Mouse (Mus musculus): ENCODE data around the gene Serinc2. TPM values are rescaled to one million over a fixed set of nuclear protein-coding genes. Genes with fewer than 3 reads are reported as not detected.

Gene Serinc2
- polyA plus RNA-seq, 1 experiment: 16.5 TPM

DNA sequence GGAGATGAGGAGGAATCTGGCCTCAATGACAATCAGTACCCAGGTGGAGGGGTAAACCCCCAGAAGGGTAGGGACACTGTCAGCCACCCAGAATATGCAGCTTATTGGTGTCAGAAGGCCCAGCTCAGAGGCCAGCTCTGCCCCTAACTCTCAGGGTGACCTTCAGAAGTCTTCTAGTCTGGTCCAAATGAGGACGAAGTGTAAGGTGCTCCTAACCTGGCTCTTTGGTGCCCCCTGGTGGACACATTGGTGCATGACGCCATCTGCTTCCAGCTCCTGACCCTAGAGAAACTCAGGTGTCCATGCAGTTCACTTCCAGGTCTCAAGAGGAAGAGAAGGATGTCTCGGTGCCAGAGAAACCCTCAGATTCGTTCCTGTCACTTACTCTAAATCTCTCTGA lies 13.3 kb upstream of the Serinc2 start:
- Histone ChIP-seq H3K4me1 (replicated peaks; ENCODE audit: control insufficient read depth, insufficient read depth, low read length) (no peaks in the 10 kb centered on the region), H3K27me3 (ENCODE audit: control insufficient read depth, insufficient read depth, low read length) (no peaks in the 10 kb centered on the region), H3K27ac (ENCODE audit: control insufficient read depth, insufficient read depth, low read length) (no peak overlapping the region), H3K36me3 (ENCODE audit: control insufficient read depth, insufficient read depth, low read length) (no peaks in the 10 kb centered on the region), H3K4me3 (ENCODE audit: control insufficient read depth, insufficient read depth, low read length) (no peak overlapping the region)
- 1% methylated on average over 4 of the region's 4 CpGs for WGBS
- TF ChIP-seq POLR2A (IDR thresholded peaks at IDR 0.05; ENCODE audit: control insufficient read depth, extremely low read depth, insufficient read depth, low read length, poor library complexity): no peak
- TF ChIP-seq CTCF (IDR thresholded peaks at IDR 0.05; ENCODE audit: borderline replicate concordance, control insufficient read depth, extremely low read depth, insufficient read depth, low read length, poor library complexity): peak; percentile 69; the same call in 1 of the 2 replicates
- peak; percentile 66 for DNase-seq

DNA sequence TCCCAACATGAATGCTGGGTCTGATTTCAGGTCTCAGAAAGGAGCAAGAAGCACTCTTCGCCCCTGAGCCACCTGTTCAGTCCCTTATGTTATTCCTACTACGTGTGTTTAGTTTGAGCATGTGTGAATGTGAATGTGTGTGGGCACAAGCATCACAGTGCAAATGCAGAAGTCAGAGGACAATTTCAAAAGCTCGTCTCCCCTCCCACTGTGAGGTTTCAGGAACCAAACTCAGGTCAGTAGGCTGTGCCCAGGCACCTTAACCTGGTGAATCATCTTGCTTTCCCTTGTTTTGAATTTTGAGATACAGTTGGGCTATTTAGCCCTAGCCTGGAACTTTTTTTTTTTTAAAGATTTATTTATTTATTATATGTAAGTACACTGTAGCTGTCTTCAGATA lies 10.8 kb upstream of the Serinc2 start:
- Histone ChIP-seq H3K36me3 (ENCODE audit: control insufficient read depth, insufficient read depth, low read length) (no peaks in the 10 kb centered on the region), H3K27ac (ENCODE audit: control insufficient read depth, insufficient read depth, low read length) (no peak overlapping the region), H3K4me1 (replicated peaks; ENCODE audit: control insufficient read depth, insufficient read depth, low read length) (no peaks in the 10 kb centered on the region), H3K4me3 (ENCODE audit: control insufficient read depth, insufficient read depth, low read length) (no peak overlapping the region), H3K27me3 (ENCODE audit: control insufficient read depth, insufficient read depth, low read length) (no peaks in the 10 kb centered on the region; the same call in 1 of the 2 replicates)
- no peak for DNase-seq
- TF ChIP-seq POLR2A (IDR thresholded peaks at IDR 0.05; ENCODE audit: control insufficient read depth, extremely low read depth, insufficient read depth, low read length, poor library complexity) (no peak), CTCF (IDR thresholded peaks at IDR 0.05; ENCODE audit: borderline replicate concordance, control insufficient read depth, extremely low read depth, insufficient read depth, low read length, poor library complexity) (no peak)
- WGBS: 48% methylated on average over 3 of the region's 3 CpGs

DNA sequence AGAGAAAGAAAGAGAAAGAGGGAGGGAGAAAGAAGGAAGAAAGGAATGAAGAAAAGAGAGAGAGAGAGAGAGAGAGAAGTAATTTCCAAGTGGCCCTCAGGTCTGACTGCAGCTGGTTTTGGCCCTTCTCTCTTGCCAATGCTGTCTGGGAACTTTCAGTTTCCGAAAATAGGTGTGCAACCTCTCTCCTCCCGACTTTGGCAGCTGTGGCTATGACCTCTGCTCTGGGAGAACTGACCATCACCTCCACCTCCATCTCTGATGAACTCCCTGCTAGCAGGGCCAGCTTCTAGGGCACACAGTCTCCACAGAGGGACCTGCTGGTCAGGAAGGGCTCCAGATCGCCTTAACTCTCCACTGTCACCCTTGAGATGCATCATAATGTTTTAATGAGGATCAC lies 7.5 kb upstream of the Serinc2 start:
- 43% methylated on average over 3 of the region's 3 CpGs for WGBS
- no peaks in the 10 kb centered on the region; the same call in 1 of the 2 replicates for H3K27me3 ChIP-seq (ENCODE audit: control insufficient read depth, insufficient read depth, low read length)

DNA sequence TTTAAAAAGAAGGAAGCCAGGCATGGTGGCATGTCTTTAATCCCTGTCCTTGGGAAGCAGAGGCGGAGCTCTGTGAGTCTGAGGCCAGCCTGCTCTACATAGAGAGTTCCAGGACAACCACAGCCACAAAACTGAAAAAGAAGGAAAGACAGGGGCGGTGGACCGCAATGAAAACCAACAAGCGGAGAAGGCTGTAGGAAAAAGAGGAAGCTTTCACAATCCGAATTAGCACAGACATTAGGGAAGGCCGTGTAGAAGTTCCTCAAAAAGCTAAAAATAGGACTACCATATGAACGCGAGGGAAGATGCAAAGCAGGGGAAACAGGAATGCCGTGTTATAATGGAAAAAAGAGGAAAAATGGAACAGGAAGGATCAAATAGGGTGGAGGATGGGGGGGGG lies 4.8 kb upstream of the Serinc2 start:
- Histone ChIP-seq H3K36me3 (ENCODE audit: control insufficient read depth, insufficient read depth, low read length) (no peaks in the 10 kb centered on the region), H3K4me1 (replicated peaks; ENCODE audit: control insufficient read depth, insufficient read depth, low read length) (no peaks in the 10 kb centered on the region), H3K27ac (ENCODE audit: control insufficient read depth, insufficient read depth, low read length) (no peak overlapping the region), H3K27me3 (ENCODE audit: control insufficient read depth, insufficient read depth, low read length) (no peaks in the 10 kb centered on the region; the same call in 1 of the 2 replicates), H3K4me3 (ENCODE audit: control insufficient read depth, insufficient read depth, low read length) (no peak overlapping the region)
- 7% methylated on average over 9 of the region's 9 CpGs for WGBS
- no peak for DNase-seq
- TF ChIP-seq CTCF (IDR thresholded peaks at IDR 0.05; ENCODE audit: borderline replicate concordance, control insufficient read depth, extremely low read depth, insufficient read depth, low read length, poor library complexity) (no peak), POLR2A (IDR thresholded peaks at IDR 0.05; ENCODE audit: control insufficient read depth, extremely low read depth, insufficient read depth, low read length, poor library complexity) (no peak)

More for the DNA sequence above, 7.5 kb upstream of the Serinc2 start:
- Histone ChIP-seq H3K36me3 (ENCODE audit: control insufficient read depth, insufficient read depth, low read length) (no peaks in the 10 kb centered on the region), H3K4me1 (replicated peaks; ENCODE audit: control insufficient read depth, insufficient read depth, low read length) (no peaks in the 10 kb centered on the region), H3K27ac (ENCODE audit: control insufficient read depth, insufficient read depth, low read length) (no peak overlapping the region), H3K4me3 (ENCODE audit: control insufficient read depth, insufficient read depth, low read length) (no peak overlapping the region)
- no peak for DNase-seq
- no peak for TF ChIP-seq POLR2A (IDR thresholded peaks at IDR 0.05; ENCODE audit: control insufficient read depth, extremely low read depth, insufficient read depth, low read length, poor library complexity)
- TF ChIP-seq CTCF (IDR thresholded peaks at IDR 0.05; ENCODE audit: borderline replicate concordance, control insufficient read depth, extremely low read depth, insufficient read depth, low read length, poor library complexity): no peak

DNA sequence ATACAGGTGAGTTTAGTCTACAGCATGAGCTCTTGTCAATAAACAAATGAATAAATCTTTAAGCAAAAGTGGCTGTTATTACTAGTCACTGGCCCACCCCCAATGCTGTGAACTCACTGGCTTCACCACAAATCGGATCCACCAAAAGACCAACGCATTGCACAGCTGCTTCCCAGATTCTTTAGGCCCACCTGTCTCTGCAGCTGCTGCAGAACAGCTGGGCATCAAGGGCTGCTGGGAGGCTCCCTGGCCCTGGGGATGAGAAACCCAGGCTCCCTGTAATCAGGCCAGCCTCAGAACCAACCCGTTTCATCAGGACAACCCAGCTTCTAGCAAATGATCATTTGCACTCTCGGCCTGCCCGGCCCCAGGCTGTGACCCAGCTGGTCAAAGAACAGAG lies 3.9 kb upstream of the Serinc2 start:
- 78% methylated on average over 5 of the region's 5 CpGs for WGBS
- DNase-seq: no peak
- TF ChIP-seq CTCF (IDR thresholded peaks at IDR 0.05; ENCODE audit: borderline replicate concordance, control insufficient read depth, extremely low read depth, insufficient read depth, low read length, poor library complexity) (no peak), POLR2A (IDR thresholded peaks at IDR 0.05; ENCODE audit: control insufficient read depth, extremely low read depth, insufficient read depth, low read length, poor library complexity) (no peak)
- Histone ChIP-seq H3K4me3 (ENCODE audit: control insufficient read depth, insufficient read depth, low read length) (no peak overlapping the region), H3K4me1 (replicated peaks; ENCODE audit: control insufficient read depth, insufficient read depth, low read length) (no peaks in the 10 kb centered on the region), H3K27me3 (ENCODE audit: control insufficient read depth, insufficient read depth, low read length) (no peaks in the 10 kb centered on the region; the same call in 1 of the 2 replicates), H3K27ac (ENCODE audit: control insufficient read depth, insufficient read depth, low read length) (no peak overlapping the region), H3K36me3 (ENCODE audit: control insufficient read depth, insufficient read depth, low read length) (no peaks in the 10 kb centered on the region)

DNA sequence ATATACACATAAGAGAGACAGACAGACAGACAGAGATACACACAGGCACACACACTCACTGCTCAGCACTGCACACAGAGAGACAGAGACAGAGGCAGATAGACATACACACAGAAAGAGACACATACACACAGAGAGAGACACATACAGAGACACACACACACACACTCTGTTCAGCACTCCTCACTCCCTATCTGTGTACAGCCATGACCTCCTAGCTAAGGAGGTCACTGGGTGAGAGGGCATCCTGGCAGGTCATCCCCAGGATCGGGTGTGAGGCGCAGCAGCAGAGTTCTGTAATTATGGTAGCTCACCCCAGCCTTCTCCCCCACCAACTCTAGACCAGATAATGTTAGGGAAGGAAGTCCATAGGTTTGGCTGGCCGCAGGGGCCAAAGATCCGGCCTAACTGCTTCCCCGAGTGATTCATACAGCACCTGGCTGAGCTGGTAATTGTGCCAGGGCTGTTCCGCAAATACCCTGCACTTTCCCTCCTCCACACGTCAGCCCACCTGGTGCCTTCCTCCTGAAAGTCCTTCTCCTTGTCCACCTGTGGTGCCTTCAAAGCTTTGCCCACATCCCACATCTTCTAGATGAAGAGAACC lies 2.3 kb downstream of the Serinc2 start:
- DNase-seq: no peak
- no peaks in the 10 kb centered on the region for H3K36me3 ChIP-seq (ENCODE audit: control insufficient read depth, insufficient read depth, low read length)
- peaks cover 19% of the 10 kb centered on the region for H3K27me3 ChIP-seq (ENCODE audit: control insufficient read depth, insufficient read depth, low read length)
- no peaks in the 10 kb centered on the region for H3K4me1 ChIP-seq (replicated peaks; ENCODE audit: control insufficient read depth, insufficient read depth, low read length)
- H3K4me3 ChIP-seq (ENCODE audit: control insufficient read depth, insufficient read depth, low read length): no peak overlapping the region
- TF ChIP-seq POLR2A (IDR thresholded peaks at IDR 0.05; ENCODE audit: control insufficient read depth, extremely low read depth, insufficient read depth, low read length, poor library complexity) (no peak), CTCF (IDR thresholded peaks at IDR 0.05; ENCODE audit: borderline replicate concordance, control insufficient read depth, extremely low read depth, insufficient read depth, low read length, poor library complexity) (no peak)
- no peak overlapping the region for H3K27ac ChIP-seq (ENCODE audit: control insufficient read depth, insufficient read depth, low read length)
- 33% methylated on average over 7 of the region's 7 CpGs for WGBS

DNA sequence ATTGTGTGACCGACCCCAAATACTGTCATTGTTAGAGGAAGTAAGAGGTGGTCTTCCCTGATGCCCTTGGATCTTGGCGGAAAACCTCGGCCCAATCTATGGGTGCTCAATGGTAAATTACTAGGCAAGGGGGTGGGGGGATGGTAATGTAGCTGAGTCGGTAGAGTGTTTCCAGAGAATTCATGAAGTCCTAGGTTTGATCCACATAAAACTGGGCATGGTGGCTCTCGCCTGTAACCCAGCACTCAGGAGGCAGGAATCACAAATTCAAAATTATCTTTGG lies 3.2 kb downstream of the Serinc2 start:
- Histone ChIP-seq H3K36me3 (ENCODE audit: control insufficient read depth, insufficient read depth, low read length) (no peaks in the 10 kb centered on the region), H3K27ac (ENCODE audit: control insufficient read depth, insufficient read depth, low read length) (no peak overlapping the region), H3K4me1 (replicated peaks; ENCODE audit: control insufficient read depth, insufficient read depth, low read length) (no peaks in the 10 kb centered on the region), H3K27me3 (ENCODE audit: control insufficient read depth, insufficient read depth, low read length) (peaks cover 19% of the 10 kb centered on the region), H3K4me3 (ENCODE audit: control insufficient read depth, insufficient read depth, low read length) (no peak overlapping the region)
- no peak for TF ChIP-seq POLR2A (IDR thresholded peaks at IDR 0.05; ENCODE audit: control insufficient read depth, extremely low read depth, insufficient read depth, low read length, poor library complexity)
- TF ChIP-seq CTCF (IDR thresholded peaks at IDR 0.05; ENCODE audit: borderline replicate concordance, control insufficient read depth, extremely low read depth, insufficient read depth, low read length, poor library complexity): no peak
- no peak for DNase-seq
- 64% methylated on average over 5 of the region's 5 CpGs for WGBS

All from thymus, adult 2 months (tissue).